Mouse (Mus musculus) thymus, postnatal 0 days (tissue): ENCODE measurements around the gene Gm3448. TPM values are rescaled to one million over a fixed set of nuclear protein-coding genes. Genes with fewer than 3 reads are reported as not detected.
"Not testable (repeated sequence)": the region's sequence is repeated elsewhere in the genome, so short reads cannot be mapped to it uniquely, and the experiment has no call there.

Experiments used
- DNase-seq: peaks from one replicate; pipeline ENCODE4 v3.0.0-alpha.2; 2015; ENCODE audit warnings: low spot score
- polyA plus RNA-seq: library from polyadenylated mRNA; unstranded; fragments of >200 nt; fragmentation: Nextera tagmentation; extraction: Ambion mirVana; gene quantifications from 2 replicates; pipeline ENCODE4 v1.2.1, GENCODE M21; 2015

The Gm3448 gene
- 5.8 and 9.0 TPM in 2 replicates for polyA plus RNA-seq

GRCm38 (mm10) chr17:15041175-15041729 is at the start of gene Gm3448, which contains the start of the genes Ermard and Tcte3:
TSS of gene Gm3448 (minus strand) at chr17:15041537.
TSS of gene Ermard (plus strand) at chr17:15041208.
TSS of gene Tcte3 (minus strand) at chr17:15041488.
- DNase-seq, result not testable (repeated sequence)

- DNase-seq, result no peak
Measured at GRCm38 (mm10) chr17:15088591-15089001, 47.3 kb upstream of the Gm3448 start.

- no peak for DNase-seq
Measured at GRCm38 (mm10) chr17:15088166-15088565, 46.8 kb upstream of the Gm3448 start.

- DNase-seq, result no peak
Measured at GRCm38 (mm10) chr17:15085006-15085405, 43.7 kb upstream of the Gm3448 start.

- DNase-seq, result no peak
Measured at GRCm38 (mm10) chr17:15084226-15084848, 43.0 kb upstream of the Gm3448 start.

- DNase-seq, result no peak
Measured at GRCm38 (mm10) chr17:15077536-15077935, 36.2 kb upstream of the Gm3448 start.

GRCm38 (mm10) chr17:15075033-15075432 is 33.7 kb upstream of the Gm3448 start:
- no peak for DNase-seq

- no peak for DNase-seq
Measured at GRCm38 (mm10) chr17:15072211-15072610, 30.9 kb upstream of the Gm3448 start.

GRCm38 (mm10) chr17:15069124-15069523 is 27.8 kb upstream of the Gm3448 start:
- no peak for DNase-seq

- DNase-seq, result no peak
Measured at GRCm38 (mm10) chr17:15068040-15068792, 26.9 kb upstream of the Gm3448 start.

GRCm38 (mm10) chr17:15066911-15067310 is 25.6 kb upstream of the Gm3448 start:
- no peak for DNase-seq

GRCm38 (mm10) chr17:15066066-15066465 is 24.7 kb upstream of the Gm3448 start:
- no peak for DNase-seq

- peak; percentile 13 for DNase-seq
Measured at GRCm38 (mm10) chr17:15065391-15066024, 24.2 kb upstream of the Gm3448 start.

- DNase-seq, result no peak
Measured at GRCm38 (mm10) chr17:15060356-15060755, 19.0 kb upstream of the Gm3448 start.

GRCm38 (mm10) chr17:15059646-15060045 is 18.3 kb upstream of the Gm3448 start:
- DNase-seq, result no peak

GRCm38 (mm10) chr17:15058161-15058591 is 16.8 kb upstream of the Gm3448 start:
- no peak for DNase-seq

- DNase-seq, result no peak
Measured at GRCm38 (mm10) chr17:15055925-15056324, 14.6 kb upstream of the Gm3448 start.

GRCm38 (mm10) chr17:15053829-15054200 is 12.5 kb upstream of the Gm3448 start:
- not testable (repeated sequence) for DNase-seq

- DNase-seq, result not testable (repeated sequence)
Measured at GRCm38 (mm10) chr17:15053183-15053828, 12.0 kb upstream of the Gm3448 start.

GRCm38 (mm10) chr17:15052766-15053165 is 11.4 kb upstream of the Gm3448 start:
- not testable (repeated sequence) for DNase-seq

- DNase-seq, result not testable (repeated sequence)
Measured at GRCm38 (mm10) chr17:15050338-15050737, 9.0 kb upstream of the Gm3448 start.
